Comparison of ENCODE assay signal across 9 mouse cellular contexts in genomic region chr2:4556188-4556587, GRCm38 (mm10).
DNase-seq lines count a peak whose midpoint lies in the region; ATAC-seq lines count a peak whose summit lies in the region.
"Had no signal": no experiment of that assay in that cellular context is flagged by ENCODE, and none has a peak within 500 bp of the region (broad histone marks: within the 10 kb centered on the region; RNA-seq: fewer than 3 reads in every experiment).

No protein-coding gene starts in this region.

- H3K4me2 ChIP-seq in lung, embryonic 15.5 days: no peak overlapping the region
- 0 out of 2 replicates have a peak overlapping the region, but pooled peaks have one; percentile 19 for H3K4me2 ChIP-seq in hindbrain, embryonic 13.5 days

- WGBS in lung, embryonic 15.5 days: 72% methylated on average over 10 of the region's 10 CpGs
- 20% methylated on average over 10 of the region's 10 CpGs for WGBS in hindbrain, embryonic 13.5 days

- H3K4me3 ChIP-seq in lung, embryonic 15.5 days: no peak overlapping the region
- H3K4me3 ChIP-seq in hindbrain, embryonic 13.5 days: no peak overlapping the region

- H3K9ac ChIP-seq in lung, embryonic 15.5 days: no peak overlapping the region
- H3K9ac ChIP-seq in hindbrain, embryonic 13.5 days: no peak overlapping the region

- ATAC-seq in lung, embryonic 15.5 days (ENCODE audit: borderline replicate concordance, extremely low read depth, low FRiP score, low TSS enrichment): no peak
- no peak for ATAC-seq in hindbrain, embryonic 13.5 days (ENCODE audit: low FRiP score)

- peaks cover 50% of the 10 kb centered on the region for H3K4me1 ChIP-seq in lung, embryonic 15.5 days
- peaks cover 71% of the 10 kb centered on the region for H3K4me1 ChIP-seq in hindbrain, embryonic 13.5 days (replicated peaks)

- no peaks in the 10 kb centered on the region for H3K27me3 ChIP-seq in lung, embryonic 15.5 days
- no peaks in the 10 kb centered on the region for H3K27me3 ChIP-seq in hindbrain, embryonic 13.5 days

- DNase-seq in embryo, embryonic 10 days (ENCODE audit: low spot score): peak; percentile 58
- DNase-seq in embryo, embryonic 9.5 days (ENCODE audit: extremely low spot score): no peak
- no peak for DNase-seq in lung, postnatal 4 days
- peak; percentile 87 for DNase-seq in retina, embryonic 14.5 days (ENCODE audit: low spot score)
- DNase-seq in cerebellum, adult 9-11 months: no peak
- DNase-seq in B cell, adult 2 months: no peak
- DNase-seq: cerebellum, adult 9-10 months had no signal

- peaks cover 4% of the 10 kb centered on the region; the same call in 1 of the 2 replicates for H3K36me3 ChIP-seq in lung, embryonic 15.5 days
- peaks cover 7% of the 10 kb centered on the region for H3K36me3 ChIP-seq in hindbrain, embryonic 13.5 days

- H3K27ac ChIP-seq in lung, embryonic 15.5 days: peak overlapping the region; percentile 98
- H3K27ac ChIP-seq in hindbrain, embryonic 13.5 days: peak overlapping the region; percentile 78

- no peaks in the 10 kb centered on the region for H3K9me3 ChIP-seq in lung, embryonic 15.5 days
- no peaks in the 10 kb centered on the region for H3K9me3 ChIP-seq in hindbrain, embryonic 13.5 days

Comparison
In these comparisons a context has a peak if more than half of its experiments do, and no peak if none do; other contexts are left out.
1. DNase-seq: peak in embryo, embryonic 10 days (single experiment) and retina, embryonic 14.5 days (single experiment); none in embryo, embryonic 9.5 days (single experiment), lung, postnatal 4 days (0 of 2), cerebellum, adult 9-11 months (single experiment) and B cell, adult 2 months (0 of 2).